Mouse (Mus musculus) ES-E14 (cell line): ENCODE results near the gene Cmss1. TPM values are rescaled to one million over a fixed set of nuclear protein-coding genes. Genes with fewer than 3 reads are reported as not detected.
A peak's percentile ranks its signal among the peaks of the same experiment; 100 is the strongest.

Experiments
- DNase-seq: peaks from one replicate; pipeline ENCODE4 v3.0.0-alpha.2; 2013; ENCODE audit warnings: low read depth, low spot score
- H3K27ac ChIP-seq: 2 replicates; pipeline ENCODE4 v1.5.1; 2012; ENCODE audit warnings: low read depth, mild to moderate bottlenecking, low read length, moderate library complexity, mixed read lengths; ENCODE audit not compliant: poor library complexity, insufficient read depth, severe bottlenecking
- H3K36me3 ChIP-seq: 2 replicates; pipeline ENCODE4 v1.6.1; 2012; ENCODE audit warnings: mild to moderate bottlenecking, low read length, moderate library complexity, mixed read lengths; ENCODE audit not compliant: control insufficient read depth, poor library complexity, insufficient read depth, severe bottlenecking
- H3K4me1 ChIP-seq, 2 experiments: fragments of 150-350 bp in 1 of 2; sonication (generic) in 1 of 2; 2 replicates each; pipeline ENCODE4 v1.6.1; 2012; ENCODE audit warnings: low read length in 2 of 2, mild to moderate bottlenecking in 1 of 2, mixed read lengths in 1 of 2; ENCODE audit not compliant: control insufficient read depth in 2 of 2, insufficient read depth in 2 of 2, poor library complexity in 1 of 2
- H3K4me3 ChIP-seq, 2 experiments: fragments of 150-350 bp in 1 of 2; sonication (generic) in 1 of 2; 2 replicates each; pipeline ENCODE4 v1.5.1; 2012; ENCODE audit warnings: low read length in 2 of 2, low read depth in 1 of 2, mild to moderate bottlenecking in 1 of 2, mixed read lengths in 1 of 2; ENCODE audit not compliant: insufficient read depth in 1 of 2, poor library complexity in 1 of 2, severe bottlenecking in 1 of 2
- H3K9ac ChIP-seq: 2 replicates; pipeline ENCODE4 v1.6.1; 2012; ENCODE audit warnings: low read depth, mild to moderate bottlenecking, low read length, mixed read lengths; ENCODE audit not compliant: poor library complexity, insufficient read depth, severe bottlenecking
- H3K9me3 ChIP-seq: fragments of 150-350 bp; sonication (generic); 2 replicates; pipeline ENCODE4 v1.6.1; 2012; ENCODE audit warnings: low read depth, mild to moderate bottlenecking, low read length; ENCODE audit not compliant: control insufficient read depth, insufficient read depth
- CHD2 ChIP-seq: IDR thresholded peaks from 2 replicates; pipeline ENCODE4 v1.6.1; 2014; ENCODE audit warnings: mild to moderate bottlenecking, low read depth, low read length, inconsistent platforms
- HCFC1 ChIP-seq: IDR thresholded peaks from 2 replicates; pipeline ENCODE4 v1.6.1; 2012; ENCODE audit warnings: low read length, inconsistent platforms, borderline replicate concordance; ENCODE audit not compliant: insufficient read depth
- MAFK ChIP-seq: IDR thresholded peaks from 2 replicates; pipeline ENCODE4 v1.6.1; 2014; ENCODE audit warnings: mild to moderate bottlenecking, low read depth, low read length, inconsistent platforms; ENCODE audit not compliant: insufficient read depth
- ZC3H11A ChIP-seq: IDR thresholded peaks from 2 replicates; pipeline ENCODE4 v1.6.1; 2012; ENCODE audit warnings: low read depth, mild to moderate bottlenecking, inconsistent platforms, low read length, borderline replicate concordance
- ZNF384 ChIP-seq: IDR thresholded peaks from 2 replicates; pipeline ENCODE4 v1.6.1; 2012; ENCODE audit warnings: low read depth, low read length, inconsistent platforms
- in situ Hi-C, 2 experiments: fragments of 600-800 bp; cut with MboI; formaldehyde crosslinking; loops; one replicate each; pipeline ENCODE4 v1.15.1; 2025; ENCODE audit warnings: low sequenced_read_pairs in 2 of 2, inconsistent platforms in 1 of 2; ENCODE audit not compliant: unreplicated experiment in 2 of 2
- total RNA-seq: library from RNA; depleted of rRNA; stranded (reverse); fragments of 300-350 nt; gene quantifications from 2 replicates; pipeline ENCODE4 v1.2.3, GENCODE M21; 2012

Cmss1 gene
- total RNA-seq, 1 experiment = 58.7 TPM

GRCm38 (mm10) chr16:57366141-57366540 is 240.5 kb downstream of the Cmss1 start:
- Histone ChIP-seq H3K4me1 (no peaks in the 10 kb centered on the region), H3K4me3 (no peak overlapping the region), H3K27ac (no peak overlapping the region), H3K9ac (no peak overlapping the region), H3K9me3 (no peaks in the 10 kb centered on the region), H3K36me3 (no peaks in the 10 kb centered on the region)
- TF ChIP-seq ZC3H11A (no peak), CHD2 (no peak), ZNF384 (no peak), MAFK (no peak), HCFC1 (no peak)
- DNase-seq = no peak
- in situ Hi-C loops = no loop called here

- in situ Hi-C loops = no loop called here
Observed at GRCm38 (mm10) chr16:57364498-57364897, 242.2 kb downstream of the Cmss1 start.

GRCm38 (mm10) chr16:57362679-57363401 is 243.8 kb downstream of the Cmss1 start:
- in situ Hi-C loops = no loop called here
- Histone ChIP-seq H3K9ac (peak overlapping the region; percentile 34; the same call in 1 of the 2 replicates), H3K4me3 (peak overlapping the region; percentile 41 to 67; a peak in 3 of 4 replicates), H3K4me1 (no peaks in the 10 kb centered on the region), H3K27ac (no peak overlapping the region), H3K9me3 (no peaks in the 10 kb centered on the region), H3K36me3 (no peaks in the 10 kb centered on the region)
- TF ChIP-seq HCFC1 (no peak), ZNF384 (no peak), MAFK (no peak), CHD2 (no peak), ZC3H11A (no peak)
- peak; percentile 27 for DNase-seq

More at GRCm38 (mm10) chr16:57364498-57364897, 242.2 kb downstream of the Cmss1 start:
- H3K9ac ChIP-seq = no peak overlapping the region
- no peak overlapping the region for H3K27ac ChIP-seq
- H3K4me1 ChIP-seq = no peaks in the 10 kb centered on the region
- no peaks in the 10 kb centered on the region for H3K36me3 ChIP-seq
- DNase-seq = no peak
- no peak overlapping the region for H3K4me3 ChIP-seq
- H3K9me3 ChIP-seq = no peaks in the 10 kb centered on the region
- TF ChIP-seq CHD2 = no peak
- TF ChIP-seq ZNF384 = no peak
- TF ChIP-seq MAFK = no peak
- no peak for TF ChIP-seq HCFC1
- no peak for TF ChIP-seq ZC3H11A

- TF ChIP-seq CHD2 (no peak), MAFK (no peak), ZC3H11A (no peak), HCFC1 (no peak), ZNF384 (no peak)
- in situ Hi-C loops = no loop called here
- H3K9me3 ChIP-seq = no peaks in the 10 kb centered on the region
- no peaks in the 10 kb centered on the region for H3K4me1 ChIP-seq
- no peak overlapping the region for H3K4me3 ChIP-seq
- no peak overlapping the region for H3K9ac ChIP-seq
- DNase-seq = no peak
- no peaks in the 10 kb centered on the region for H3K36me3 ChIP-seq
- 0 out of 2 replicates have a peak overlapping the region, but pooled peaks have one; percentile 0 for H3K27ac ChIP-seq
Observed at GRCm38 (mm10) chr16:57360785-57361184, 245.9 kb downstream of the Cmss1 start.

GRCm38 (mm10) chr16:57359251-57359650 is 247.4 kb downstream of the Cmss1 start:
- no peaks in the 10 kb centered on the region for H3K9me3 ChIP-seq
- TF ChIP-seq ZC3H11A = no peak
- in situ Hi-C loops = no loop called here
- no peak overlapping the region for H3K27ac ChIP-seq
- no peak overlapping the region for H3K9ac ChIP-seq
- H3K4me1 ChIP-seq = no peaks in the 10 kb centered on the region
- H3K36me3 ChIP-seq = no peaks in the 10 kb centered on the region
- DNase-seq = no peak
- no peak overlapping the region for H3K4me3 ChIP-seq
